Mouse (Mus musculus) ES-E14 (cell line): ENCODE measurements around the gene Ccdc36.

Experiments
- CHD2 ChIP-seq: IDR thresholded peaks from 2 replicates; pipeline ENCODE4 v1.6.1; 2014; ENCODE audit warnings: mild to moderate bottlenecking, low read depth, low read length, inconsistent platforms
- HCFC1 ChIP-seq: IDR thresholded peaks from 2 replicates; pipeline ENCODE4 v1.6.1; 2012; ENCODE audit warnings: low read length, inconsistent platforms, borderline replicate concordance; ENCODE audit not compliant: insufficient read depth
- MAFK ChIP-seq: IDR thresholded peaks from 2 replicates; pipeline ENCODE4 v1.6.1; 2014; ENCODE audit warnings: mild to moderate bottlenecking, low read depth, low read length, inconsistent platforms; ENCODE audit not compliant: insufficient read depth
- ZC3H11A ChIP-seq: IDR thresholded peaks from 2 replicates; pipeline ENCODE4 v1.6.1; 2012; ENCODE audit warnings: low read depth, mild to moderate bottlenecking, inconsistent platforms, low read length, borderline replicate concordance
- ZNF384 ChIP-seq: IDR thresholded peaks from 2 replicates; pipeline ENCODE4 v1.6.1; 2012; ENCODE audit warnings: low read depth, low read length, inconsistent platforms

DNA sequence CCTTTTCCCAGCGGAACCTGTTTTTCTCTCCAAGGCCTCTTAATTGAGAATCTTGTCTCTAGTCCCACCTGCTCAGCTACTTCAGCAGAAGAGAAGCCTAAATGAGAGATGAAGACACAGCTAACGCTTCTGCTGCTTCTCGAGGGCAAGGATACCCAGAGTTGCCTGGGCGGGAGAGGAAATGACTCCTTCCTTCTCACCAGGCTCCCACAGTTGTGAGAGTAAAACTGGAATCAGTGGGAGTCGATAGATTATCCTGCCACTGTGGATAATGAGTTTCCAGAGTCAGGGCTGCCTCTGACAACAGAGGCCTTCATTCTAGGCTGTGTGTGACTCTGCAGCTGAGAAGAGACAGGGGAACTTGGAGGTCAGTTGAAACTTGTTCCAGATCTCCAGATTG is 12.2 kb upstream of the Ccdc36 start:
- TF ChIP-seq ZNF384: no peak
- no peak for TF ChIP-seq CHD2
- no peak for TF ChIP-seq ZC3H11A
- no peak for TF ChIP-seq HCFC1
- TF ChIP-seq MAFK: no peak
